Mouse (Mus musculus): Measurements from ENCODE around the gene Trim16.

Trim16 gene

GRCm38 (mm10) chr11:62820059-62820541, at the start of gene Trim16:
Gene Trim16 (plus strand): TSS chr11:62820231.
- DNase-seq (ENCODE audit: low read depth, low spot score) = no peak

- no peak for DNase-seq (ENCODE audit: low read depth, low spot score)
Observed at GRCm38 (mm10) chr11:62776510-62776909, 43.5 kb upstream of the Trim16 start.

GRCm38 (mm10) chr11:62788935-62789616, 31.0 kb upstream of the Trim16 start, which contains the start of gene Zfp286:
Gene Zfp286 (minus strand): TSS chr11:62789462.
- DNase-seq (ENCODE audit: low read depth, low spot score) = no peak

GRCm38 (mm10) chr11:62789617-62789936, 30.5 kb upstream of the Trim16 start:
- no peak for DNase-seq (ENCODE audit: low read depth, low spot score)

GRCm38 (mm10) chr11:62804119-62804518, 15.9 kb upstream of the Trim16 start:
- no peak for DNase-seq (ENCODE audit: low read depth, low spot score)

GRCm38 (mm10) chr11:62807965-62808364, 12.1 kb upstream of the Trim16 start:
- peak; percentile 29 for DNase-seq (ENCODE audit: low read depth, low spot score)

- peak; percentile 15 for DNase-seq (ENCODE audit: low read depth, low spot score)
Observed at GRCm38 (mm10) chr11:62809201-62809600, 10.8 kb upstream of the Trim16 start.

GRCm38 (mm10) chr11:62812268-62812667, 7.8 kb upstream of the Trim16 start:
- no peak for DNase-seq (ENCODE audit: low read depth, low spot score)

GRCm38 (mm10) chr11:62813497-62813896, 6.5 kb upstream of the Trim16 start:
- no peak for DNase-seq (ENCODE audit: low read depth, low spot score)

GRCm38 (mm10) chr11:62813970-62814624, 5.9 kb upstream of the Trim16 start:
- DNase-seq (ENCODE audit: low read depth, low spot score) = no peak

- DNase-seq (ENCODE audit: low read depth, low spot score) = no peak
Observed at GRCm38 (mm10) chr11:62814625-62815024, 5.4 kb upstream of the Trim16 start.

- DNase-seq (ENCODE audit: low read depth, low spot score) = no peak
Observed at GRCm38 (mm10) chr11:62815438-62815837, 4.6 kb upstream of the Trim16 start.

GRCm38 (mm10) chr11:62816591-62816990, 3.4 kb upstream of the Trim16 start:
- no peak for DNase-seq (ENCODE audit: low read depth, low spot score)

GRCm38 (mm10) chr11:62819059-62819686, 858 bp upstream of the Trim16 start:
- no peak for DNase-seq (ENCODE audit: low read depth, low spot score)

GRCm38 (mm10) chr11:62820661-62821437, 818 bp downstream of the Trim16 start:
- DNase-seq (ENCODE audit: low read depth, low spot score) = no peak

GRCm38 (mm10) chr11:62821893-62822292, 1.9 kb downstream of the Trim16 start:
- DNase-seq (ENCODE audit: low read depth, low spot score) = no peak

- no peak for DNase-seq (ENCODE audit: low read depth, low spot score)
Observed at GRCm38 (mm10) chr11:62824211-62824610, 4.2 kb downstream of the Trim16 start.

GRCm38 (mm10) chr11:62825222-62826105, 5.4 kb downstream of the Trim16 start:
- DNase-seq (ENCODE audit: low read depth, low spot score) = no peak

- no peak for DNase-seq (ENCODE audit: low read depth, low spot score)
Observed at GRCm38 (mm10) chr11:62826106-62826733, 6.2 kb downstream of the Trim16 start.

- no peak for DNase-seq (ENCODE audit: low read depth, low spot score)
Observed at GRCm38 (mm10) chr11:62827135-62827534, 7.1 kb downstream of the Trim16 start.

All from A20 (cell line).